Mouse (Mus musculus): ENCODE data around the gene Ascl5.

- TF ChIP-seq CTCF (IDR thresholded peaks at IDR 0.05; ENCODE audit: low read depth, low read length) (no peak), POLR2A (IDR thresholded peaks at IDR 0.05; ENCODE audit: borderline replicate concordance, low read depth, low read length) (no peak)
Measured at GRCm38 (mm10) chr1:136040874-136041273, 9.7 kb upstream of the Ascl5 start.

Data from bone marrow macrophage, adult 2 months (primary cell).